Mouse (Mus musculus) Muller cell, postnatal 12 days (primary cell): ENCODE data around the gene Atp6v1e2.
A peak's percentile ranks its signal among the peaks of the same experiment; 100 is the strongest.

Experiments
- DNase-seq: peaks from one replicate; pipeline ENCODE4 v3.0.0-alpha.2; 2015; ENCODE audit errors: inconsistent ontology term

Atp6v1e2 gene

DNA sequence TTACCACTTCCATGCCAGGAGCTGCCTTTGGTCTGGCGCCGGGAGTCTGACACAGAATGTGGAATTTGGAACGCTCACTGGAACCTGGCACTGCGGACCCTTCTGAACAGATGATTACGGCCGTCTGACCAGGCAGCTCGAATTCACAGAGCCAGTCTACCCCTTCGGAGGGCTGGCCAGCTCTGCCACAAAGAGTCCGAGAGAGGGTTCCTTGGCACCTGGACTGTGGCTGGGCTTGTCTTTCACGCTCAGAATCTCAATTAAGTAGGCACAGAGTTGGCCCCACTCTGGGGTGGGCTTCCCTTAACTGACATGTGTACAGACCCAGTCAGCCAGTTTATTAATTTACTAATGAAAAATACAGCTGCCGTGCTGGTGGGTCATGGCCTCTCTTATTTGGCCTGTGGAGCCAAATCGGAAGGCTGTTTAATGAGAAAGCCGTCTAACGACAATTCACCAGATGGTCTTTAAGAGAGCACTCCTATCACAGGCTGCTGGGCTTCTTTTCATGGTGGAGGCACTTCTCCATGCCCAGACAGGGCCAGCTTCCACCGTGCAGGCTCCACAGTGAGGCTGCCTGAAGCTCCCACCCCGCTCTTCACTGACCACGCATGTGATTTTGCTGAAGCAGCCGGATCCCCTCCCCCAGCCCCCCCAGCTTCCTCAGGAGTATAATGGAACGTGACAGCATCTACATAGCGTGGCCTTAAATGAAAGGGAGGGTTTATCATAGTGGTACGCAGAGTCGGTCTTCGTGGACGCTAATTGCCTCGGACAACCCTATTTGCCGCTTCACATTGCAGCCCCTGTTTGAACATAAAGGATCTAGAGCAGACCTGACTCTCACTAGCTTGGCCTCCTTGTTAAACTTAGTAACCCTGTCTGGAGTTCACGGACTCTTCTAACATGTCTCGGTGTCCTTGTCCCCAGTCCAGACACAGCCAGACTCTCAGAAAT is at the start of gene Atp6v1e2:
Gene Atp6v1e2, minus strand, starts transcription at position 58 of the 957 bp plus-strand sequence.
- peak; percentile 84 for DNase-seq

DNA sequence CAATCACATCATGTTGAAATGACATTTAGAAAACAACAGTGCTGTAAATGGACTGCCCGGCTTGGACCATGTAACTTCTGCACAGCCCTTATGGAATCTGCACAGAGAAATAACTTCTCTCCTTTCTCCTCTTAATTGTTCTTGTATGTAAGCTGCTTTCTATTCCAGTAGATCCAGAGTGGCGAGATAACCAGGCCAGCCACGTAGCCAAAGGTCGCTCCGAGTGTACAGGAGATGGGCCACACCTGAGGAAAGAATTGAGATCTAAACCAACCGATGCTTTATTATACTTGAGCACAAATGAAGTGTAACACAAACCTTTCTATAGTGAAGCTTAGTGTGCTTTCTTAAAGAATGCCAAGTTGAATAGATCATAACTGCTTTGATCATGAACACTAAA is 49.6 kb upstream of the Atp6v1e2 start:
- no peak for DNase-seq

DNA sequence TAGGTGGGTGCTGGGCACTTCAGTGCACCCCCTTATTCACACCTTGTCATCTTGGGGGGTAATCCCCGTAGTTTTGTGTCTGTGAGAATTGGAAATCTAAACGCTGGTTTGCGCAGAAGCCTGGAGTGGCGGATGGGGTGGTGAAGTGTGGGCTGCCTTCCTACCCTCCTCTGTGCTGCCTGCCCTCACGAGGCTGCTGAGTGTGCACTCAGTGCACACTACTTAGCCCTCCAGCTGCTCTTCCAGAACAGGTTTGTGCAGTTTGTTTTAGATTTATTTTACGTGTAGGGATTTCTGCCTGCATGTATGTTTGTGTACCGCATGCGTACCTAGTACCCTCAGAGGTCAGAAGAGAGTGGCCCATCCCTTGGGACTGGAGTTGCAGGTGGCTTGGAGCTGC is 43.6 kb upstream of the Atp6v1e2 start:
- no peak for DNase-seq

DNA sequence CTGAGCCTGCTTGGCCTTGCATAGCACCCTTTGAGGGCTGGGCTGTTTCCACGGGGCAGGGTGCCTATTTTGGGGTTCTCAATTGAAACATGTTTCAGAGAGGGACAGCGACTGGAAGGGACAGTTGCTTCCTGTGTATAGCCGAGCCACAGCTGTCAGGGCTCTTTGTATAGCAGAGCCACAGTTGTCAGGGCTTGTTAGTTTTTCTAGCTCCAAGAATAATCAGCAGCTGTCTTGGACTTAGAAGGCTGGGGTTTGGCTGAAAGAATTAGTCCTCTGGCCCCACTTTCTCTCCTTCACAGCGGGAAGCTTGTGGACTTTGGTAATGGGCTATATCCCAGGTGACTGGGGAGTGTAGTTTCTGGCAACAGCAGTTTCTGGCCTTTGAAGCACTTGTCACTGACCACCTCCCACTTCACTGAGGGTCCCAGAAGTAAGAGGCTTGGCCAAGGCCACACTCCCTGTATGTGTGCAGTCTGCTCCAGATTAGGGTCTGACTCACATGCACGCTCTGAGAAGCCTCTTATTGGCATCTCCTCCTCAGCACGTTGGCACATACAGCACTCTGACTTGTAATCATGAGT is 41.0 kb upstream of the Atp6v1e2 start:
- peak; percentile 61 for DNase-seq

DNA sequence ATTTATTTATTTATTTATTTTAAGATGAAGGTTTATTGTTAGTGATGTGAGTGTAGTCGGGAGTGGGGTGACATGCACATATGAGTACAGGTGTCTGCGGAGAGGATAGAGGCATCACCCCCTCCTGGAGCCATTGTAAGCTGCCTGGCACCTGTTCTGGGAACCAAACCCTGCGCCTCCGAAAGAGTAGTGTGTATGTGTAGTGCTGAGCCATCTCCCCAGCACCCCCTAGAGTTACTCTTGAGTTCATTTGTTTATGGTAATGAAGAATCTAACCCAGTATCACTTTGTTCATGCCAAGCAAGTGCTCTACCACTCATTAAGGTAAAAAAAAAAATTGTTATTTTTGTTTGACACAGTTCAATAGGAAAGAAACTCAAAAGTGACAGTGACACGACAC is 40.5 kb upstream of the Atp6v1e2 start:
- DNase-seq: no peak

DNA sequence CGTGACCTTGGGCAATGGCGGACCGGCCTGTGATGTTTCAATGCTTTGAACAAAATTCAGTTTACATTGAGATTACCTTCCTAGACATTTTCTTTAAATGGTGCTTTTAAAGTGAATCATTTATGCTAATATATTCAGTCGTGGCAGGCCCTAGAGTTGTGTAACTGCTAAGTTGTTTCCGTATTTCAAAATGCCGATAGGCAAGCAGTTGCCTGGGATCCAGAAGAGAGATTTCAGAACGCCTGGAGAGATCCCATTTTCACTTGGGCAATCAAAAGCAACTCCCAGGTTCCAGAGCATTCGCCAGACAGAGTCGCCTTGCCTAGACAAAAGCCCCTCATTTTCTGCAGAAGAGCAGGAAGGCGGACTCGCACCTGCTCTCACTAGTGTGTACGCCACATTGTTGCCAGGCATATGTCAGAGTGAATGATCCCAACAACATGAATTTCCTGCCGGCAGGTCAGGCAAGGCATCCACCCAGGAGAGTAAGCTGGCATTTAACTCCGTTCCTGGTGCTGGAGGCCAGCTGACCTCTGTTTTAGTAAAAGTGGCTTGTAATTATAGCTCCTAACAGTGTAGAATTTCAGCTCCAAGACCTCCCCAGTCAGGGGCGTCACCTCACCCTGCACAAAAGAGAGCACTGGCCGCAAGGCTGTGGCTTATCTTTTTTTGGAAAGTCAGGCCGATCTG is 38.9 kb upstream of the Atp6v1e2 start:
- DNase-seq: peak; percentile 44

DNA sequence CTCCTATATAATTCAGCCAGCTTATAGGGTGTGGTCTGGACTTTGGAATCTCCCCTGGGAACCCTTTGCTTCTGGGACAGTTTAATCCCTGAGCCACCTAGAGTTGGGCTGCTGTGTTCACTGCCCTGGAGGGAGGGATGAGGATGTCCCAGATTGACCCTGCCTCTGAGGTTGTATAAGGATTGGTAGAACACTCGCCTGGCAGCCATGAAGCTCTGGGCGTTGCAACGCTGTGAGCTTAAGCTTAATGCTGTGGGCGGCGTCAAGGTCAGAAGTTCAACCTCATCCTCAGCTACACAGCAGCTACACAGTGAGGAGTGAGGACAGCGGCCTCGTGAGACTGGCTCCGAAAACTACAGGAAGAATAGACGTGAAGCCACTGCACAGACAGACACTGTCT is 34.8 kb upstream of the Atp6v1e2 start:
- DNase-seq: no peak

DNA sequence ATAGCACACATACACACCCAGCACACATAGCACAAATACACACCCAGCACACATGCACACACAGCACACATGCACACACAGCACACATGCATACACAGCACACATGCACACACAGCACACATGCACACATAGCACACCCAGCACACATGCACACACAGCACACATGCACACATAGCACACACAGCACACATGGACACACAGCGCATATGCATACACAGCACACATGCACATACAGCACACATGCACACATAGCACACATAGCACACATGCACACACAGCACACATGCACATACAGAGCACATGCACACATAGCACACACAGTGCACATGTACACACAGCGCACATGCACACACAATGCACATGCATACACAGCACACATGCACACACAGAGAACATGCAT is 34.0 kb upstream of the Atp6v1e2 start:
- no peak for DNase-seq

DNA sequence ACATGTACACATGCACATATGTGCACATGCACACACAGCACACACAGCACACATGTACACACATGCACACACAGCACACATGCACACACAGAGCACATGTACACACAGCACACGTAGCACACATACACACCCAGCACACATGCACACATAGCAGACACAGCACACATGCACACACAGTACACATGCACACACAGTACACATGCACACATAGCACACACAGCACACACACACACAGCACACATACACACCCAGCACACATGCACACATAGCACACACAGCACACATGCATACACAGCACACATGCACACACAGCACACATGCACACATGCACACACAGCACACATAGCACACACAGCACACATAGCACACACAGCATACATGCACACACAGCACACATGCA is 33.5 kb upstream of the Atp6v1e2 start:
- DNase-seq: no peak

DNA sequence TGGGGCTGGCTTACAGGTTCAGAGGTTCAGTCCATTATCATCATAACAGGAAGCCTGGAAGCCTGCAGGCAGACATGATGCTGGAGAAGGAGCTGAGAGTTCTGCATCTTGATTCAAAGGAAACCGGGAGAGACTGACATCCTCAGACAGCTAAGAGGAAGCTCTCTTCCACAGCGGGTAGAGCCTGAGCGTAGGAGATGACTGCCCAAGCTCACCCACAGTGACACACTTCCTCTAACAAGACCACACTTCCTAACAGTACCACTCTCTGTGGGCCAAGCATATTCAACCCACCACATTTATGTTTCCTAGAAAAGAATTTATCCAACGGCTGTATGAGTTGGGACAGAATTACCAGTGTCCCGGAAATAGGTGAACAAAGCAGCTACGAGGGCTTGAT is 30.8 kb upstream of the Atp6v1e2 start:
- no peak for DNase-seq

DNA sequence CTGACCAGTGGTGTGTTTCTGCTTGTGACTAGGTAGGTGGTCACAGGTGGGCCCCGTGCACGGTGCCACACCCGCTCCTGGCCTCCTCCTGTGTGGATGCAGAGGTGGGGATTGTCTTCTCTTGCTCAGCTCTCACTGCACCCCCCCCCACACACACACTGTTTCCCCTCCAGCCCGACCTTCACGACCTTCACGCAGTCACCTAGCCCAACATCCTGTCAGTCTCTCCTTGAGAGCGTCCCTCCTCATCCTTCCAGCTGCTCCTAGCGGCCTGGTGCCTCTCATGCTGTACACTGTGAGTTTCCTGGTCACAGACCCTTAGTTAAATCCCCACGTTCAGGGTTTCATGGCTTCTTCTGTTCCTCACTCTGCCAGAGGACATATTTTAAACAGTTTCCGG is 28.7 kb upstream of the Atp6v1e2 start:
- no peak for DNase-seq

DNA sequence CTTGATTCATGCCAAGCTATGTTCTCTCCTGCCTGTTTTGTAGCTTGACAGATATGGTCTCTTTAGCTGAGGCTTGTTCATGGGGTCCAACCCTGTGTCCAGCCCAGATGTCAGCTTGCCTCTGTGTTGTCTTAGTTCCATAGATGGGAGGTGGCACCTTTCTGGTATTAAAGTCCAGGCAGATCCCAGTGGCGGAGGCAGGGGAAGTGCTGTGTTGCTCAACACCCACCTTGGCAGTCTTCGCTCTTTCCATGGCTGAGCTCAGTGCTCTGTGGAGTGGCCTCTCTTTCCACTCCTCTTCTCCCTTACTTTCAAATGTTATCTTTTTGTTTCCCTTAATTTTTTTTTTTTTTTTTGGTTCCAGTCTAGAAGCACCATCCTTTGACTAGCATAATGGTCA is 25.4 kb upstream of the Atp6v1e2 start:
- DNase-seq: no peak

DNA sequence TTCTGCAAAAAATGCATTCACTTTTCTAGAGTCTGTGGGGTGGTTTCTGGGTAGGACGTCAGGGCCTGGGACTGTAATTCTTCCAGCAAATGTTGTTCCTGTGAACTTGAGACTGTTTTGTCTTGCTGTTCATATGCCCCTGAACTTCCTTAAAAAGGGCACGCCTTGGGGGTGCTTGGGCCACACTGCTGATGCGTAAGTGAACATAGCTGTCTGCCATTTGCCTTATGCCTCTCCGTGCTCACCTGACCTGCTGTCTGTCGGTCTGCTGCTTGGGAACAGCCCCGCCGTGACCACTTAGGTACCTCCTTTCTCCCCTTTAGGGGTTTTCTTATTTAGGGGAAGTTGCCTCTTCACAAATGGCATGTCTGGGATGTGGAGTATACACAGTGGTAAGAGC is 24.2 kb upstream of the Atp6v1e2 start:
- DNase-seq: no peak

DNA sequence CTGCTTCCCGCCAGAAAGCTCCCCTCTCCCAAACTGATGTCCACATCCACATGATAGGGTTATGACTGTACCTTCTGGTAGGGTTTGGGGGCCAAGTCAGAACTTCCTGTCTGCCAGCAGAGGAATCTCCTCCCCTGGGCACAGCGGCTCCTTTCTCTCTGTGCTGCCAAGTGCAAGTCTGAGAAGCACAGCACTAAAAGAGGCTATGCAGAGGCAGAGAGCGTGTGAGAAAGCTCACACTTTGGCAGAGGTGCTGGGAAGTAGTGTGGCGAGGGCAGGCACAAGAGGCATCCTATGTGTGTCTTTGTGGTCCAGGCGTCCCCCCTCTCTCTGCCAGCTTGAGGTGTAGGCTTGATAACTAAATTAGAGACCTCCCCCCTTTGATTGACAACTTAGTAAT is 23.3 kb upstream of the Atp6v1e2 start:
- DNase-seq: peak; percentile 33

DNA sequence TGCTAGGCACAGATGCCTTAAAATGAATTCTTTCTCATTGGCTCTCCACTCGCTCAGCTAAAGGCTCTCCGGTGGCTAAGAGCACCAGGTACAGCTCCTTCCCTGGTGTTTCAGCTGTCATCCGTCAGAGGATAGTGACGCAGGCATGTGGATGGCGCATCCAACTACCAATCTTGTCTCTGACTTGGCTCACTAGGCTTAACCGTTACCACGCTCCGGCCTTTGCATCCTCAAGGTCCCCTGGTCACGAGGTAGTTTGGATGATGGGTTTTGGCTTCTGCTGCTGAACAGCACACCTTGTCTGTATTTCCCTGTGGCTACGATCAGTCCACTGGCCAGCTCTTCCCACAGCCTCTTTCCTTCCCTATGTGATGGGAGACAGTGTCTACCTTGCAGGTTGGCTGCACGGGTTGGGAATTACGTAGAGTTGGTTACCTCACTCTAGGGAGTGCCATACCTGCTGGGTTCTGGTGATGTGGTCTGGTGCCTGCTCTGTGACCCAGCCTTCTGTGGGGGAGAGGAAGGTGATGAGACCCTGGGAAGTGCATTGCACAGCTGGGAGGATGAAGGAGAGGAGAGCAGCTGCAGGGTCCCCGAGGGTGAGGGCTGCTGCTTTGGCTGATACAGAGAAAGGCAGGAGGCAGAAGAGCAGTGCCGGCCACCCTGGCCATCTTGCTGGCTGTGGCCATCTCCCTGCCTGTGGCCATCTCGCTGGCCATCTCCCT is 22.5 kb upstream of the Atp6v1e2 start:
- no peak for DNase-seq

DNA sequence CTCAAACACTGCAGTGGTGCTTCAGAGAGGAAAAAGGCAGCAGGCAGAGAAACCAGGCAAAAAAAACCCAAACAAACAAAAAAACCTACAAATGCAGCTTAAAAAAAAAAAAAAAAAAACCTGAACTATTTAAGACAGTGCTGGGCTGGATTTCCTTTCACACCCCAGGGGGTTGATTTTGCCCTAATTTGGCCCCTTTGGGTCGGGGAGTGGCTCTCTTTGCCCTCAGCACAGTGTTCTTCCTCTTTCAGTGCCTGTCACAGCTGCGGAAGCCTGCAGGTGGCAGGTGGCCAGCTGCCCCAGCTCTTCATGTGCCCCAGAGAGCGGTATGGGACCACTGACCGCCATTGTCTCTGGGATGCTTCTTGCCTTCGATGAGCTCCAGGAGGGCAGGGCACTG is 21.9 kb upstream of the Atp6v1e2 start:
- peak; percentile 13 for DNase-seq

DNA sequence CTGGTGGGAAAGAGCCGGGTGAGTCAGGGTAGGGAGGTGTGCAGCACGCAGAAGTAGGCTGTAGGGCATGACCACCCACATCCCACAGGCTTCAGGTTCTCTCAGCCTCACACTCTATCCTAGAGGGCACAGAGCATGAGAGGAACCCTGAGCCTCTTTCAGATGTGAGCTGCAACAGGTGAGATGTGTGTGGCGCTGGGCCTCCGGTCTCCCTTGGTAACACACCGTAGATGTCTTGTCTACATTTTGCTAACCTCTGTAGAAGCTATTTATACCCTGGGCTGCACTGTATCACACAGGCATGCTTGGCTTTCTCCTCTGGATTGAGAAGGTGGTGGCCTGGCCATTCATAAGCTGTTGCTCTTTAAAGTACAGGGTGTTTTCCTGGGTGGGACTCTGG is 20.9 kb upstream of the Atp6v1e2 start:
- no peak for DNase-seq

DNA sequence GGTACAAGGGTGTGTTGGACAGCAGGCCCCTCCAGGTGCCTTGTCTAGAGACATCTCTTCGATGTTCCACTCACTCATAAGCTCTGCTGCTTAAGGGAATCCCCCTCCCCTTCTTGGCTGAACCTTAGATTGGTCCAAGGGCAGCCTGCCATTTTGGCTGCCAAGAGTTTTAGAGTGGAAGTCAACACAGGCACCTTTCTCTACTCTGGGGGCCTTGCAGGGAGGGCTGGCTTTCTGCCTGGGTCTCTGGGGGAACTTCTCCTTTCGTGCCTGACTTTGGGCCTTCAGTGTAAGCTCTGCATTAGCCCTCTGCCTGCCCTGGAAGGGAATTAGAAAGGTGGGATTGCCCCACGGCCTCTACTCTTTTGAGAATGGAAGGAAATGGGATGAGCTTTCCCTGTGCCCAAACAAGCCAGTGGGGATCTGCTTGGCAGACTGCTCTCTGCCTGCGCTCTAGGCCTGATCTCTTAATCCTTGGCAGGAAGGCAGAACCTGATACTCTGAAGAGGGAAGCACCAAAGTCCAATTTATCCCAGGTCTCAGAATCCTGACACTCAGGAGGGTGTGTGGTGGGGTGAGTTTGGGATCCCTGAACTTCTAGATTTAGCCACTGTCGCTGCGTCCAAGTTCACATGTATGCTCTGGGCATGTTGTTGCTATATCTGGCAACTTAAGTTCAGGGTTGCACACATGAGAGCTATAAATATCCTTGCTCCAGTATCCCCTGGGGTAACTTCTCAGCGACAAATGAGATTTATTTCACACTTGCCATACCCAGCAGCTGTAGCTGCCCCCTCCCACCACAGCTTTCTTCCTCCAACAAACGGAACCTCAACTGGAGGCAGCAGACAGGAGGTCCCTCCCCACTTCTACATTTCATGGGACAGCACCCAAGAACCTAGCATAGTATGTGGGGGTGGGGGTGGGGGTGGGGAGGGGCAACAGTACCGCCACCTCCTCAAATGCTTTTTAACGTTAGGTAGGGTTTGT is 20.1 kb upstream of the Atp6v1e2 start:
- DNase-seq: no peak

DNA sequence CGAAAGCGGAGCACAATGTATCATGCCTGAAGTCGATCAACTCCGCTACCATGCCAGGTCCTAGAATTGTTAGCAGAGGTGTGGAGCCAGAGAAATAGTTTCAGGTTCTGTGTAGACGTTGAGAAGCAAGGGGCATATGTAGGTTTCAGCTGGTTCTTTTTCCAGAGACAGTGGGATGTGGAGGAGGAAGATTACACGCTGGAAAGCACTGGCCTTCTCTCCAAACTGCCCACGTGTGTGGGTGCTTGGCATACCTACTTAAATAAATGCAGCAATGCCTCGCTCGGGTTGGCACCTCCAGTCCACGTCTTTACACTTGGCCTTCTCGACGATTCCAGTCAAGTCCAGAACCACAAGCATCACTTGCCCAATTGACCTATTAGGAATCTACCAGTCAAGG is 19.4 kb upstream of the Atp6v1e2 start:
- no peak for DNase-seq

DNA sequence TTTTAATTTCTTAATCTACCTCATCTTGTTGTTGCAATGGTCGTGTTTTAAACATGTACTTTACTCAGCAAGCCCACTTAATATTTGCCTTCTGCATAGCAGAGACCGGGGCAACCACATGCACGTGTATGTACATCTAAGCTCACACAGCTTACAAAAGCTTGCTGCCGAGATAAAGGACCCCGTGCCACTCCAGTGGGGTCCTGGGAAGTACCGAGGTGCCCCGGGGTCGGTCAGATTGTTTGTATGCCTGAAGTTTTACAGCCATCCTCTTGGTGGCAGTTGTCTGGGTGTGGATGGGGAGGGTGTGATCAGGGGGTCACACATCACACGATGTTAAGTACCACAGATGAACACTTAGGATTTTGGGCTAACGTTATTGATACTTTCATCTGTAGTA is 18.3 kb upstream of the Atp6v1e2 start:
- DNase-seq: no peak

DNA sequence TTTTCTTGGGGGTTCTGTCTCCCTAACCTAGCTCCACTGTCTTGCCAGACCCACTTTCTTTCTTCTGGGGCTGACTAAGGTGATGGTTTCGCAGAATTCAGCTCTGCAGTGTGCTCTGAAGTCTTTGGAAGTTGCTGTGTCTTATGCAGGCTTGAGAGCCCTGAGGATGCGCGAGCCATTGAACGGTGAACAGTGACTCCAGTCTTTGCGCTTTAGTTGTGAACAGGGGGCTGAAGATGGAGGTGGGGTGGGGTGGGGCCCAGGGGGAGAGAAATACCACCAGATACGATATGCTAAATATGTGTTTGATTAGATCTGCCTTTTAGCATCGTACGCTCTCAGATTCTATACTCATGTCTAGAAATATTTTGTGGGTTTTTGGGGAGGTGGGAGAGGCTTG is 17.4 kb upstream of the Atp6v1e2 start:
- no peak for DNase-seq
